Mouse (Mus musculus) thymus, adult 2 months (tissue): ENCODE measurements around the gene Ggt5. TPM values are rescaled to one million over a fixed set of nuclear protein-coding genes. Genes with fewer than 3 reads are reported as not detected.

Experiments used
- DNase-seq: peaks from one replicate; pipeline ENCODE4 v3.0.0; 2021
- H3K27ac ChIP-seq: fragments of 200-500 bp; 2 replicates; pipeline ENCODE4 v1.5.1; 2012; ENCODE audit warnings: low read length, control low read depth; ENCODE audit not compliant: control insufficient read depth, insufficient read depth
- H3K27me3 ChIP-seq: fragments of 200-500 bp; 2 replicates; pipeline ENCODE4 v1.6.1; 2012; ENCODE audit warnings: mild to moderate bottlenecking, low read length, moderate library complexity, mixed read lengths; ENCODE audit not compliant: control insufficient read depth, insufficient read depth
- H3K36me3 ChIP-seq: fragments of 200-500 bp; 2 replicates; pipeline ENCODE4 v1.6.1; 2012; ENCODE audit warnings: mild to moderate bottlenecking, low read length, moderate library complexity; ENCODE audit not compliant: control insufficient read depth, insufficient read depth
- H3K4me1 ChIP-seq: fragments of 200-500 bp; replicated peaks from 2 replicates; pipeline ENCODE4 v1.6.1; 2012; ENCODE audit warnings: low read length; ENCODE audit not compliant: control insufficient read depth, insufficient read depth
- H3K4me3 ChIP-seq: fragments of 200-500 bp; 2 replicates; pipeline ENCODE4 v1.5.1; 2012; ENCODE audit warnings: mild to moderate bottlenecking, low read length, control low read depth, moderate library complexity; ENCODE audit not compliant: control insufficient read depth, insufficient read depth
- CTCF ChIP-seq: fragments of 200-500 bp; IDR thresholded peaks from 2 replicates; pipeline ENCODE4 v1.5.1; 2012; ENCODE audit warnings: mild to moderate bottlenecking, control low read depth, low read length, moderate library complexity, borderline replicate concordance; ENCODE audit not compliant: control insufficient read depth, poor library complexity, insufficient read depth; ENCODE audit errors: extremely low read depth
- POLR2A ChIP-seq: fragments of 200-500 bp; IDR thresholded peaks from 2 replicates; pipeline ENCODE4 v1.6.1; 2012; ENCODE audit warnings: mild to moderate bottlenecking, low read length, control low read depth, moderate library complexity; ENCODE audit not compliant: control insufficient read depth, poor library complexity, insufficient read depth; ENCODE audit errors: extremely low read depth
- WGBS: fragments of 180-500 bp; shearing (Covaris S2); methylation state at CpG from one replicate; pipeline ENCODE4 v1.1.7; 2018; 5-methylcytosine and 5-hydroxymethylcytosine counted together
- polyA plus RNA-seq: library from polyadenylated mRNA; depleted of rRNA; stranded (reverse); fragments of >200 nt; gene quantifications from 2 replicates; pipeline ENCODE4 v1.2.3, GENCODE M21; 2012

Gene Ggt5
- polyA plus RNA-seq, 1 experiment = 73.6 TPM

- no peak overlapping the region for H3K4me3 ChIP-seq
- H3K27me3 ChIP-seq = no peaks in the 10 kb centered on the region
- TF ChIP-seq CTCF (no peak), POLR2A (no peak)
- peaks cover 12% of the 10 kb centered on the region for H3K4me1 ChIP-seq
- no peak for DNase-seq
- H3K36me3 ChIP-seq = peaks cover 9% of the 10 kb centered on the region; the same call in 1 of the 2 replicates
- H3K27ac ChIP-seq = no peak overlapping the region
- 96% methylated on average over 8 of the region's 8 CpGs for WGBS
Observed at GRCm38 (mm10) chr10:75645616-75646015, 56.5 kb downstream of the Ggt5 start.

GRCm38 (mm10) chr10:75646406-75646805, 57.3 kb downstream of the Ggt5 start:
- H3K27ac ChIP-seq = no peak overlapping the region
- H3K4me1 ChIP-seq = peaks cover 12% of the 10 kb centered on the region
- WGBS = 98% methylated on average over 6 of the region's 6 CpGs
- no peak for TF ChIP-seq CTCF
- TF ChIP-seq POLR2A = no peak
- H3K36me3 ChIP-seq = peaks cover 17% of the 10 kb centered on the region
- DNase-seq = no peak
- H3K27me3 ChIP-seq = no peaks in the 10 kb centered on the region
- H3K4me3 ChIP-seq = no peak overlapping the region

GRCm38 (mm10) chr10:75647362-75647761, 58.2 kb downstream of the Ggt5 start:
- WGBS = 91% methylated on average over 3 of the region's 3 CpGs

GRCm38 (mm10) chr10:75648091-75648490, 59.0 kb downstream of the Ggt5 start:
- H3K36me3 ChIP-seq = peaks cover 33% of the 10 kb centered on the region
- WGBS = 98% methylated on average over 6 of the region's 6 CpGs

More at GRCm38 (mm10) chr10:75647362-75647761, 58.2 kb downstream of the Ggt5 start:
- H3K4me1 ChIP-seq = peaks cover 12% of the 10 kb centered on the region
- DNase-seq = no peak
- no peak overlapping the region for H3K4me3 ChIP-seq
- H3K36me3 ChIP-seq = peaks cover 26% of the 10 kb centered on the region
- H3K27ac ChIP-seq = no peak overlapping the region
- no peak for TF ChIP-seq POLR2A
- TF ChIP-seq CTCF = no peak
- no peaks in the 10 kb centered on the region for H3K27me3 ChIP-seq

GRCm38 (mm10) chr10:75649001-75649400, 59.9 kb downstream of the Ggt5 start:
- no peak overlapping the region for H3K4me3 ChIP-seq
- TF ChIP-seq POLR2A (no peak), CTCF (no peak)
- peaks cover 37% of the 10 kb centered on the region for H3K36me3 ChIP-seq
- WGBS = 96% methylated on average over 7 of the region's 7 CpGs
- peaks cover 2% of the 10 kb centered on the region for H3K4me1 ChIP-seq
- DNase-seq = no peak
- no peak overlapping the region for H3K27ac ChIP-seq
- no peaks in the 10 kb centered on the region for H3K27me3 ChIP-seq

More at GRCm38 (mm10) chr10:75648091-75648490, 59.0 kb downstream of the Ggt5 start:
- no peaks in the 10 kb centered on the region for H3K27me3 ChIP-seq
- no peak overlapping the region for H3K4me3 ChIP-seq
- no peak overlapping the region for H3K27ac ChIP-seq
- no peak for DNase-seq
- TF ChIP-seq POLR2A = no peak
- TF ChIP-seq CTCF = no peak
- H3K4me1 ChIP-seq = peaks cover 5% of the 10 kb centered on the region

GRCm38 (mm10) chr10:75649406-75649995, 60.4 kb downstream of the Ggt5 start:
- TF ChIP-seq POLR2A (no peak), CTCF (no peak)
- no peaks in the 10 kb centered on the region for H3K27me3 ChIP-seq
- peaks cover 37% of the 10 kb centered on the region for H3K36me3 ChIP-seq
- no peak overlapping the region for H3K27ac ChIP-seq
- H3K4me1 ChIP-seq = no peaks in the 10 kb centered on the region
- no peak overlapping the region for H3K4me3 ChIP-seq
- DNase-seq = no peak
- 92% methylated on average over 4 of the region's 4 CpGs for WGBS

GRCm38 (mm10) chr10:75650306-75650902, 61.3 kb downstream of the Ggt5 start:
- WGBS = 94% methylated on average over 6 of the region's 6 CpGs
- no peak for TF ChIP-seq POLR2A
- no peak for TF ChIP-seq CTCF
- no peak overlapping the region for H3K27ac ChIP-seq
- no peaks in the 10 kb centered on the region for H3K27me3 ChIP-seq
- H3K36me3 ChIP-seq = peaks cover 37% of the 10 kb centered on the region
- no peak for DNase-seq
- no peaks in the 10 kb centered on the region for H3K4me1 ChIP-seq
- no peak overlapping the region for H3K4me3 ChIP-seq
